Mouse (Mus musculus) heart, postnatal 25 days (tissue): ENCODE data around the gene Dhx57. TPM values are rescaled to one million over a fixed set of nuclear protein-coding genes. Genes with fewer than 3 reads are reported as not detected.

Experiments used
- DNase-seq: peaks from one replicate; pipeline ENCODE4 v3.0.0; 2022; ENCODE audit warnings: low spot score
- intact Hi-C: fragments of 180-260 bp; cut with DNase I; formaldehyde crosslinking; loops from one replicate; pipeline ENCODE4 v1.15.1; 2025
- total RNA-seq, 2 experiments: library from RNA; stranded (reverse); gene quantifications; 2 replicates each; pipeline ENCODE4 v1.2.3; 2021

Dhx57 gene
- total RNA-seq, 2 experiments from 2014 or later = 6.0 to 6.5 TPM

DNA sequence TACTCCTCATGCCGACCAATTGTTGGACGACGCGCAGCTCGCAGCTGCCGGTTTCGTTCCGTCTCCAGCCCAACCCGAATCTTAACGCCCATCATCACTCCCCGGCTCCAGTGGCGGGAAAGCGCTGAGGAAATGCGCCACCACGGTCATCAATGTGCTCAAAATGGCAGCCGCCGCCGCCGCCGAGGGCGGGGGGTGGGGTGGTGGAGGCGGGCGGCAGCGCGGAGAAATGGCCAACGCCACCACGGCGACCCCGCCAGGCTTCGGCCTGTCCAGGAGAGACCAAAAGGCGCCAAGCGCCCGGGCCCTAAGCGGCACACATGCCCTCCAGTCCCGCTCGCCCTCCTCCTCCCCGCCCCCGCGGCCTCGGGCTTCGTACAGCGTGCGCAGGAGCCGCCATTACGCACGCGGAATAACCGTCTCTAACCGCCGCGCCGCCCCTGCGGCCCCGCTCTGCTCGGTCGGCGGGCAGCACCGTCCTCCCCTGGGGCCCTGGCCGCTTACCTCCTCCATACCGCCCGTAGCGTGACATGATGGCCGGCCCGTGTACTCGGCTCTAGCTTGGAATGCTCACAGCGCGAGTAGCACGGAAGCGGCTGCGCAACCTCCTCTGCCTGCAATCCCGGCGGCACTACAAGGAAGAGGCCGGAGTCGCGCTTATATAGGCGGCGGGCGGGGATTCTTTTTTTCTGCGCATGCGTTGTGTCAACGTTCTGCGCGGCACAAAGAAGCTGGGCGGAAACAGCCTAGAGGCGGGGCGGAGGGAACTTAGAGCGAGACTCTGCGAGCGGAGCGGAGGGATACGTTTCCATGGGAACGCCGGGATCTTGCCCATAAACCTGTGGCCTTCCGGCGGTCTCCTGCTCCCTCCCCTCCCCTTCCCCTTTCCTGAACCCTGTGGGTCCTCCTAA lies 83.3 kb downstream of the Dhx57 start, which contains the start of the genes Srsf7 and Ttc39d:
Srsf7 (minus strand) TSS at position 637 of the 911 bp plus-strand sequence.
Ttc39d (plus strand) TSS at position 790 of the 911 bp plus-strand sequence.
- intact Hi-C loops = loop anchor here (10.0 kb wide), 1 partner anchor 312 kb away; the partner anchor contains the start of gene Atl2
- peak; percentile 96 for DNase-seq

DNA sequence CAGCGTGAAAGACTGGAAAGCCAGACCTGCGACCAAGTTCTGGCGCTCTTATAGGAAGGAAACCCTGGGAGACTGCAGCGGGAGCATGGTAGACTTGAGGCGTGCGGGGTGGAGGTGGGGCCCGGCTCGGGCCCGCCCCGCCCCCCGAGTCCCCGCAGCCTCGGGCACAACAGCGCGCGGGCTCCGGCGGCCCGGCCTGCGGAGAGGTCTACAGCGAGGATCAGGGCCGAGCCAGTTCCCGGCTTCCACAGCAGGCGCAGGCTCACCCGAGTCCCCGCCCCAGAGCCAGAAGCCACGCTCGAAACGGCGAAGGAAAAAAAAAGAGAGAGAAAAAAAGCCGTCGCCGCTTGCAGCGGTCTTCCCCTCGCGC lies 84.0 kb downstream of the Dhx57 start:
- no peak for DNase-seq
- intact Hi-C loops = loop anchor here (10.0 kb wide), 1 partner anchor 311 kb away; the partner anchor contains the start of gene Atl2

- no peak for DNase-seq
- intact Hi-C loops = loop anchor here (10.0 kb wide), 1 partner anchor 311 kb away; the partner anchor contains the start of gene Atl2
Observed at GRCm38 (mm10) chr17:80205657-80206056, 84.6 kb downstream of the Dhx57 start.

DNA sequence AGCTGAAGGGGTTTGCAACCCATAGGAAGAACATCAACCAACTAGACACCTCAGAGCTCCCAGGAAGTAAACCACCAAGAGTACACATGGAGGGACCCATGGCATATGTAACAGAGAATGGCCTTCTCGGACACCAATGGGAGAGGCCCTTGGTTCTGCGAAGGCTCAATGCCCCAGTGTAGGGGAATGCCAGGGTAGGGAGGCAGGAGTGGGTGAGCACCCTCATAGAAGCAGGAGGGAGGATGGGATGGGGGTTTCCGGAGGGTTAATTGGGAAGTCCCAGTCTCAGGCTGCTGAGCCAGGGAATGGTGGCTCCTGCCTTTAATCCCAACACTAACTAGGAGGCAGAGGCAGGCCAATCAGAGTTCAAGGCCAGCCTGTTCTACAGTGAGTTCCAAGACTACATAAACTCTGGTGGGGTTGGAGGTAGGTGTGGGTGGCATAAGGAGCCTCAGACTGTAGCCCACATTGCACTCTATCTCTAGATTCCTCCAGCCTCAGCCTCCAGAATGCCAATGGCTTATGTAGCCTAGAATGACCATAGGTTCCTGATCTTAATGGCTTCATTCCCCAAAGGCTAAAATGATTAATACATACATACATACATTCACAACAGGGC lies 91.0 kb downstream of the Dhx57 start:
- intact Hi-C loops = no loop called here
- no peak for DNase-seq

DNA sequence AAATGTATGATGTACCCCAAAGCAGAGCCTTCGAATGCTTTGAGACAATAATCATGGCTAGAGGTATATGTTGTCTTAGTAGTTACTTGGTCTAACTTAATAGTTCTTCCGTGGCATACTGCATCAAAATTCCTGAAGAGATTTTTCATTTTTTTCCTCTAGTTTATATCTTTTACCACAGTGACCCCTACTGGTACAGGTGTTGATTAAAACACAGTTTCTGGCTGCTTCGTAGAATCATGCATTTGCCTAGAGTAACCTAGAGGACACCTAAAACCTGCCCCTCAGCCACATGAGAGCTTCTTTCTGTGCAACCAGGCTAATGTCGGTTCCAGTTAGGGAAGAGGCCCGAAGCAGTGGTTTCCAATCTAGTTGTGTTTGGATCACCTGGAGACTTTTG lies 97.2 kb downstream of the Dhx57 start:
- intact Hi-C loops = no loop called here
- DNase-seq = no peak

Other genes starting within 250 kb of the Dhx57 start
- gene Hnrnpll, start 228.1 kb downstream of the Dhx57 start, total RNA-seq = 10 to 100 TPM; 21.0 to 22.3 TPM
- 10 to 100 TPM; 14.1 to 14.5 TPM for gene Galm, start 163.0 kb downstream of the Dhx57 start, total RNA-seq
- gene Srsf7, start 83.2 kb downstream of the Dhx57 start, total RNA-seq = 10 to 100 TPM; 36.9 to 41.9 TPM
- not detected for gene Ttc39d, start 83.0 kb downstream of the Dhx57 start, total RNA-seq
- gene Gemin6, start 66.0 kb downstream of the Dhx57 start, total RNA-seq = 1 to 10 TPM; 3.1 to 4.0 TPM
- gene Morn2, start 273 bp downstream of the Dhx57 start, total RNA-seq = 10 to 100 TPM; 14.8 to 16.0 TPM
- gene Arhgef33, start 16.9 kb upstream of the Dhx57 start, total RNA-seq = not detected
- not detected for gene Gm10190, start 83.1 kb upstream of the Dhx57 start, total RNA-seq
- 10 to 100 TPM; 11.4 to 13.5 TPM for gene Sos1, start 190.0 kb upstream of the Dhx57 start, total RNA-seq